ENCODE assay signal across 8 mouse cellular contexts in the genomic region with DNA sequence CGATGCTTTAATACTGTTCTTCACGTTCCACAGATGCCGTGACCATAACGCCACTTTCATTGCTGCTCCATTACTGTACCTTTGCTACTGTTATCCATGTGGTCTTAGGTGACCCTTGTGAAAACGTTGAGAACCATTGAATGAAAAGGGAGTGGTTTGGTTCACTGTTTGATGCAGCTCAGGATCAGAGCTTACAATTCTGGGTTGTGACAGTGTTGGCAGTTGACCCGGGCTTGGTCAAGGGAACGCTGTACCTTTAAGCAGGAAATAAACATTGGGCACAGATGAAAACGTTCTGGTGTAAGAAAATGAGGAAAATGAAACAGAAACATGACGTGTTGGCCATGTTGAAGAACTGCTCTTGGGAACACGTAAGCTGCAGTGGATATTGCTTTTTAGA.
DNase-seq lines count a peak whose midpoint lies in the region; ATAC-seq and TF ChIP-seq lines count a peak whose summit lies in the region.
"Had no signal": no experiment of that assay in that cellular context is flagged by ENCODE, and none has a peak within 500 bp of the region (broad histone marks: within the 10 kb centered on the region; RNA-seq: fewer than 3 reads in every experiment).

No protein-coding gene starts in this region.

- H3K9me3 ChIP-seq in forebrain, embryonic 14.5 days (replicated peaks; ENCODE audit: control insufficient read depth, low read length), result no peaks in the 10 kb centered on the region
- no peaks in the 10 kb centered on the region for H3K9me3 ChIP-seq in midbrain, embryonic 10.5 days (replicated peaks)

- DNase-seq in left cerebral cortex, adult 2 months (ENCODE audit: extremely low spot score in 1 of 2, low spot score in 2 of 2), result no peak
- DNase-seq in left cerebral cortex, adult 8-10 months (ENCODE audit: low spot score in 2 of 2), result no peak
- no peak for DNase-seq in forebrain, embryonic 14.5 days (ENCODE audit: low spot score)
- DNase-seq in midbrain, embryonic 10.5 days (ENCODE audit: low spot score), result no peak
- no peak for DNase-seq in lung, adult 18-20 months
- no peak for DNase-seq in layer of hippocampus, adult 9-10 months (ENCODE audit: low spot score)
- DNase-seq: thymus, postnatal 4 days had no signal

- no peak overlapping the region for H3K4me3 ChIP-seq in left cerebral cortex, adult 2 months
- no peak overlapping the region for H3K4me3 ChIP-seq in forebrain, embryonic 14.5 days (ENCODE audit: low read depth, low read length)
- no peak overlapping the region for H3K4me3 ChIP-seq in midbrain, embryonic 10.5 days

- no peaks in the 10 kb centered on the region for H3K36me3 ChIP-seq in forebrain, embryonic 14.5 days (ENCODE audit: control insufficient read depth, insufficient read depth, low read length)
- H3K36me3 ChIP-seq in midbrain, embryonic 10.5 days, result no peaks in the 10 kb centered on the region

- intact Hi-C loops in left cerebral cortex, adult 2 months (cut with DNase I), result loop anchor here (5.0 kb wide), 1 partner anchor 218 kb away; no protein-coding TSS in a partner anchor

- peak overlapping the region; percentile 36 for H3K4me2 ChIP-seq in forebrain, embryonic 14.5 days (ENCODE audit: low read length)

- no peaks in the 10 kb centered on the region for H3K27me3 ChIP-seq in forebrain, embryonic 14.5 days (replicated peaks; ENCODE audit: control insufficient read depth, insufficient read depth, low read length)
- H3K27me3 ChIP-seq in midbrain, embryonic 10.5 days (ENCODE audit: low read depth, poor library complexity, severe bottlenecking), result no peaks in the 10 kb centered on the region

- no peak for ATAC-seq in forebrain, embryonic 14.5 days
- no peak for ATAC-seq in megakaryocyte progenitor cell, adult 5-6 weeks (replicated peaks; ENCODE audit: poor library complexity)

- peak overlapping the region; percentile 96 for H3K27ac ChIP-seq in left cerebral cortex, adult 2 months
- peak overlapping the region; percentile 82; the same call in 1 of the 2 replicates for H3K27ac ChIP-seq in forebrain, embryonic 14.5 days (ENCODE audit: low read depth, low read length)
- H3K27ac ChIP-seq in midbrain, embryonic 10.5 days (replicated peaks), result peak overlapping the region; percentile 46; the same call in 1 of the 2 replicates

- WGBS in forebrain, embryonic 14.5 days, result 61% methylated on average over 10 of the region's 10 CpGs
- WGBS in midbrain, embryonic 10.5 days, result 69% methylated on average over 10 of the region's 10 CpGs

- peaks cover 19% of the 10 kb centered on the region for H3K4me1 ChIP-seq in forebrain, embryonic 14.5 days (ENCODE audit: control insufficient read depth, insufficient read depth, low read length)
- H3K4me1 ChIP-seq in midbrain, embryonic 10.5 days, result peaks cover 39% of the 10 kb centered on the region

- no peak overlapping the region for H3K9ac ChIP-seq in forebrain, embryonic 14.5 days (ENCODE audit: low read length)

- TF ChIP-seq CTCF in left cerebral cortex, adult 2 months (IDR thresholded peaks at IDR 0.05), result no peak

Comparison
In these comparisons a context has a peak if more than half of its experiments do, and no peak if none do; other contexts are left out.
1. H3K27ac ChIP-seq: peak in every context shown above with its lines; median percentile 96 in left cerebral cortex, adult 2 months; 82 in forebrain, embryonic 14.5 days; 46 in midbrain, embryonic 10.5 days.